Mouse (Mus musculus) heart, adult 2 months (tissue): ENCODE measurements at regions not wholly inside any gene's neighbourhood (a gene's known extent, or its start where the extent isn't known, plus 50 kb on each side); places are given as distances from the start of the nearest gene placed in this dataset.

Source experiments
- DNase-seq, 2 experiments: peaks; one replicate each; pipeline ENCODE4 v3.0.0; 2021
- H3K27ac ChIP-seq: fragments of 200-600 bp; 2 replicates; pipeline ENCODE4 v1.8.1; 2022
- H3K27me3 ChIP-seq: fragments of 200-500 bp; 2 replicates; pipeline ENCODE4 v1.6.1; 2012; ENCODE audit warnings: mild to moderate bottlenecking, low read length, inconsistent platforms, mixed read lengths; ENCODE audit not compliant: control insufficient read depth, insufficient read depth
- H3K36me3 ChIP-seq: fragments of 200-500 bp; 2 replicates; pipeline ENCODE4 v1.6.1; 2012; ENCODE audit warnings: low read length, inconsistent platforms; ENCODE audit not compliant: control insufficient read depth, insufficient read depth
- H3K4me1 ChIP-seq: fragments of 200-500 bp; 2 replicates; pipeline ENCODE4 v1.6.1; 2011; ENCODE audit warnings: low read length; ENCODE audit not compliant: control insufficient read depth, insufficient read depth
- H3K4me3 ChIP-seq: fragments of 200-600 bp; 2 replicates; pipeline ENCODE4 v1.8.1; 2022
- H3K79me2 ChIP-seq: fragments of 200-500 bp; replicated peaks from 2 replicates; pipeline ENCODE4 v1.6.1; 2012; ENCODE audit warnings: mild to moderate bottlenecking, inconsistent platforms, low read length, moderate library complexity, mixed read lengths; ENCODE audit not compliant: control insufficient read depth, insufficient read depth
- H3K9ac ChIP-seq: fragments of 200-500 bp; 2 replicates; pipeline ENCODE4 v1.6.1; 2012; ENCODE audit warnings: low read depth, mild to moderate bottlenecking, control low read depth, inconsistent platforms, low read length, mixed read lengths
- CTCF ChIP-seq: fragments of 200-600 bp; IDR thresholded peaks from 2 replicates; pipeline ENCODE4 v1.8.1; 2022; ENCODE audit warnings: antibody characterized with exemption, mild to moderate bottlenecking, moderate library complexity
- EP300 ChIP-seq: fragments of 200-500 bp; IDR thresholded peaks from 2 replicates; pipeline ENCODE4 v1.6.1; 2011; ENCODE audit warnings: low read depth, low read length, control low read depth; ENCODE audit not compliant: insufficient read depth
- POLR2A ChIP-seq: fragments of 200-500 bp; IDR thresholded peaks from 2 replicates; pipeline ENCODE4 v1.6.1; 2011; ENCODE audit warnings: mild to moderate bottlenecking, low read depth, low read length, control low read depth; ENCODE audit not compliant: insufficient read depth
- WGBS: fragments of 180-500 bp; shearing (Covaris S2); methylation state at CpG from one replicate; pipeline ENCODE4 v1.1.7; 2018; 5-methylcytosine and 5-hydroxymethylcytosine counted together
- intact Hi-C: fragments of 180-260 bp; cut with DNase I; formaldehyde crosslinking; loops from one replicate; pipeline ENCODE4 v1.15.1; 2025

DNA sequence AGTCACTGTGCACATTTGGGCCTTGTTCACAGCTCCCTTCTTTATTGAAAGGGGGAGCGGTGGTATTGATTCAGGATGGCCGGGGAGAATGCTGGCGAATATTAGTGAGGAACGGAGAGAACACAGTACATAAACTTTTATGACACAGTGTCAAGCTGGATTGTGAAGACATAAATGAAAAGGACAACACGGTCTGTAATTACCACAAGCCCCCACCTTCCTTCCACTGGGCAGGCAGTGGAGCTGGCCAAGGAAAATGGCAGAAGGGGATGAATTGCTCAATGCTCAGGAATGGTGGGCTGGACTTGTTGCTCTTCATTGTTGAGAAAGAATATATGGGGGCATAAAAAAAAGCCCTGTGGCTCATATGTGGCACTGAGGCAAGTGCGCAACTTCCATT lies 486.6 kb downstream of the Ccdc171 start:
- intact Hi-C loops: no loop called here
- H3K27me3 ChIP-seq: no peaks in the 10 kb centered on the region
- 95% methylated on average over 6 of the region's 6 CpGs for WGBS
- no peak overlapping the region for H3K9ac ChIP-seq
- no peaks in the 10 kb centered on the region for H3K36me3 ChIP-seq
- no peaks in the 10 kb centered on the region for H3K79me2 ChIP-seq
- H3K4me3 ChIP-seq: no peak overlapping the region
- H3K27ac ChIP-seq: no peak overlapping the region
- TF ChIP-seq EP300 (no peak), POLR2A (no peak), CTCF (no peak)
- no peak for DNase-seq
- H3K4me1 ChIP-seq: peaks cover 2% of the 10 kb centered on the region; the same call in 1 of the 2 replicates

- no peak for TF ChIP-seq POLR2A
- TF ChIP-seq EP300: no peak
- TF ChIP-seq CTCF: no peak
- Histone ChIP-seq H3K4me1 (peaks cover 2% of the 10 kb centered on the region; the same call in 1 of the 2 replicates), H3K36me3 (no peaks in the 10 kb centered on the region), H3K27me3 (no peaks in the 10 kb centered on the region), H3K4me3 (no peak overlapping the region), H3K79me2 (no peaks in the 10 kb centered on the region), H3K27ac (peak overlapping the region; percentile 82), H3K9ac (no peak overlapping the region)
- intact Hi-C loops: no loop called here
- DNase-seq: no peak
- WGBS: 65% methylated on average over 4 of the region's 4 CpGs
These were observed 489.8 kb downstream of the Ccdc171 start for GRCm38 (mm10) chr4:84015139-84015538.

DNA sequence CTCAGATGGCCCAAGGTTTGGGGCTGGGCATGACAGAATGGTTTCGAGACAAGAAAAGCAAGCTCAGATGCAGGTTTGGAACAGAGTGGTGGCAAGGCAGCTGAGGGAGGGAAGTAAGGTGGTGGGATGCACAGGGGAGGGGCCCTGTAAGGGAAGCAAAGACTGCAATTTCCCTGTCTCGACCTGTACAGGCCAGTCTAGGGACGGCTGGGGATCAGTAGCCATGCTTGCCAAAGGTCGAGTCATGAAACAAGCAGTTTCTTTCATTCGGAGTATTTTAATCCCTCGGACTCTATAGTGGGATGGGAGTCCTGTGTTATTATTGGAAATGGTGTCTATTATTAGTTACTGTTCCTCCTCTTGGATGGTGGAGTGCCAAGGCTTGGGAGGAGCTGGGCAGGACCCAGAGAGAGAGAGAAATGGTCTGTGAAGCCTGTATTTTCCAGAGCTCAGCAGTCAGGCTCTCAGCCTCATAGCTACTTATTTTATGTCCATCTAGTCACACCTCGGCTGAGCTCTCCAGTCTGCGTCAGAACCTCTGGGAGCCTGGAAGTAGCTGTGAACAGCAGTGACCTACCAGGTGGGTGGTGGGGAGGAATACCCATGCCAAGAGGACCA lies 490.3 kb downstream of the Ccdc171 start:
- WGBS: 39% methylated on average over 8 of the region's 8 CpGs
- TF ChIP-seq CTCF: no peak
- TF ChIP-seq EP300: no peak
- TF ChIP-seq POLR2A: no peak
- H3K4me1 ChIP-seq: peaks cover 2% of the 10 kb centered on the region; the same call in 1 of the 2 replicates
- H3K79me2 ChIP-seq: no peaks in the 10 kb centered on the region
- no peak overlapping the region for H3K9ac ChIP-seq
- H3K27me3 ChIP-seq: no peaks in the 10 kb centered on the region
- intact Hi-C loops: no loop called here
- H3K36me3 ChIP-seq: no peaks in the 10 kb centered on the region
- peak overlapping the region; percentile 82 for H3K27ac ChIP-seq
- DNase-seq: peak; percentile 34 to 56
- no peak overlapping the region for H3K4me3 ChIP-seq

DNA sequence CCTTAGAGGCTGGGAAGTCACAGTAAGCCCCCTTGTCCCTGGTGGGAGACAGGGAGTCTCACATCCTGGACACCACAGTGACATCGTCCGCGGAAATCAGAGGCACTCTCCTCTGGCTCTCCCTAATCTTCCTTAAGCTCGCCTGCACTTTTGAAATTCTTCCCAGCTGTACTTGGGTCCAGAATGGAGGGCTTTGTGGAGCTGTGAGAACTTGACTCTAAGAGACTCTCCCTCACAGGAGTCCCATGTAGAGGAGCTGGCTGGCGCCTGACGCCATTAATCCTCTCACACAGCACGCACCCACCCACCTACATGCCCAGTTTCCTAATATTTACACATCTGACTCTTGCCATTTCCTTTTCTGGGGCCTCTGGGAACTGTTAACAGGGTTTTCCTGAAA lies 492.8 kb downstream of the Ccdc171 start:
- H3K27ac ChIP-seq: no peak overlapping the region
- DNase-seq: peak in 1 of 2 experiments; percentile 14
- H3K27me3 ChIP-seq: no peaks in the 10 kb centered on the region
- H3K36me3 ChIP-seq: no peaks in the 10 kb centered on the region
- 67% methylated on average over 7 of the region's 7 CpGs for WGBS
- no peak overlapping the region for H3K9ac ChIP-seq
- intact Hi-C loops: no loop called here
- peaks cover 2% of the 10 kb centered on the region; the same call in 1 of the 2 replicates for H3K4me1 ChIP-seq
- TF ChIP-seq EP300 (no peak), POLR2A (no peak)
- no peaks in the 10 kb centered on the region for H3K79me2 ChIP-seq
- no peak overlapping the region for H3K4me3 ChIP-seq

DNA sequence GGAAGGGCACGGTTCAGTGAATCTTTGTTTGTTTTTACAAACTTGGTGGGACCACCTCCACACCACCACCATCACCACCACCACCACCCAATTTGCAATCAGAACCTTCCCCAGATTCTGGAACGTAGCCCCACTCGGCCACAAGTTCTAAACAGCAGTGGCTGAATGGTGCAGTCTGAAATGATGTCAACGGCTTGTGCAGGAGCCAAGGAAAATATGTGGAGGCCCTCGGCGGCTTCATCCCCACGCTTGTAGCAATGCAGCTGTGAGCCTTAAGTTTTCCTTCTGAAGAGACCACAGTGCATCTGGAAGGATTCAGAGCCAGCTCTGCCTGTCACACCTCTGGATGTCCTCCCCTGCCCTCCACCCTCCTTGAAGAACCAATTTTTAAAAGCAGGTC lies 493.4 kb downstream of the Ccdc171 start:
- Histone ChIP-seq H3K36me3 (no peaks in the 10 kb centered on the region), H3K4me1 (peaks cover 2% of the 10 kb centered on the region; the same call in 1 of the 2 replicates), H3K27ac (no peak overlapping the region), H3K4me3 (no peak overlapping the region), H3K9ac (no peak overlapping the region), H3K79me2 (no peaks in the 10 kb centered on the region), H3K27me3 (no peaks in the 10 kb centered on the region)
- 0 out of 2 replicates have a peak, but pooled peaks have one; percentile 27 for TF ChIP-seq EP300
- TF ChIP-seq CTCF: no peak
- DNase-seq: peak; percentile 57 to 76
- WGBS: 43% methylated on average over 7 of the region's 7 CpGs
- intact Hi-C loops: no loop called here

- no peak overlapping the region for H3K27ac ChIP-seq
- H3K79me2 ChIP-seq: no peaks in the 10 kb centered on the region
- DNase-seq: no peak
- H3K27me3 ChIP-seq: no peaks in the 10 kb centered on the region
- no peak overlapping the region for H3K4me3 ChIP-seq
- WGBS: 54% methylated on average over 14 of the region's 14 CpGs
- H3K4me1 ChIP-seq: peaks cover 2% of the 10 kb centered on the region; the same call in 1 of the 2 replicates
- H3K9ac ChIP-seq: no peak overlapping the region
- no peaks in the 10 kb centered on the region for H3K36me3 ChIP-seq
- TF ChIP-seq POLR2A (no peak), EP300 (no peak), CTCF (no peak)
- intact Hi-C loops: no loop called here
These were observed 494.3 kb downstream of the Ccdc171 start for GRCm38 (mm10) chr4:84019500-84020255.
